Mouse (Mus musculus): ENCODE data around the gene Nmrk2.

Gene Nmrk2

DNA sequence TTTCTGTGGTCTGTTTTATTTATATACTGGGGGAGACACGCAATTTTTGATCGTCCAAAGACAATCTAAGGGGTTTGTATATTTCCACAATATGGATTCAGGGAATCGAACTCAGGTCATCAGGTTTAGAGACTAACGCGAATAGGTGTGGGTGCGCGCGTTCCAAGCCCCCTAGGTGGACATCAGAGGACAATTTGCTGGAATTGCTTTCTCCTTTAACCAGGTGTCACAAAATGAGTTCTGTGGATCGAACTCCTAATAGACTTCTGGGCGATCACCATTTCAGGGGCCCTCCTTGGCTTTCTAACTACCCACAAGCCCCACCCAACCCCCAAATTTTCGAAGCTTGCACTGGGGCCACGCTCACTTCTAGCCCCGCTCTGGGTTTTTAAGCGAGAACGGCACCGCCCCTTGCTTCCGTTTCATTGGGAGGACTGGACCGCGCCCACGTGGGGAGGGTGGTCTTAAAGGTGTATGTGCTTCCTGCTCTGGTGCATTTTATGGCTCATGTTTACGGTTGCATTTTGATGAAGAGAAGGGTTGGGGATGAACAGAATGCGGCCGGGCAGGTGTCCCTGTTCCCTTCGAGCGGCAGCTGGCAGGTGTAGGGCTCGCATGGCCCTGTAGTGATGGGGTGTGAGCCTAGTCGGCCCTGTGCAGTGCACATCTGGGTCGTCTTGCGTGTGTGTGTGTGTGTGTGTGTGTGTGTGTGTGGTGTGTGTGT, 33.2 kb downstream of the Nmrk2 start:
- Histone ChIP-seq H3K36me3 (ENCODE audit: insufficient read depth, low read length) (peaks cover 24% of the 10 kb centered on the region), H3K4me3 (replicated peaks; ENCODE audit: low read length) (peak overlapping the region; percentile 87), H3K27me3 (ENCODE audit: insufficient read depth, low read length) (no peaks in the 10 kb centered on the region), H3K4me1 (replicated peaks; ENCODE audit: low read depth, low read length) (peaks cover 59% of the 10 kb centered on the region), H3K9me3 (ENCODE audit: low read length) (no peaks in the 10 kb centered on the region)
- no peak for TF ChIP-seq CTCF (conservative IDR thresholded peaks at IDR 0.05; ENCODE audit: low read length)
- TF ChIP-seq POU5F1 (IDR thresholded peaks at IDR 0.05; ENCODE audit: borderline replicate concordance, low read length), result no peak
- no peak for TF ChIP-seq NANOG (IDR thresholded peaks at IDR 0.05; ENCODE audit: borderline replicate concordance, low read length)

DNA sequence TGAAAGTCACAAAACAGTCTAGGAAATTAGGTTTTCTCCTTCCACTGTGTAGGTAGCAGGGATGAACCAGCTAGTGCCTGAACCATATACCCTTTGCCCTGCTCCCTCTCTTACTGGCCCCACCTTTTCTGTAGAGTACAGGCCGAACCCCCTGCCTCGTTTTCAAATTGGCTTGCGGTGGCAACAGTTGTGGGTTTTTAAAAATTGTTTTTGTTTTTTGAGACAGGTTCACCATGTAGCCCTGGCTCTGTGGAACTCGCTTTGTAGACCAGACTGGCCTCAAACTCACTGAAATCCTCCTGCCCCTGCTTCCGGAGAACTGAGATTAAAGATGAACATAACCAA, 33.8 kb downstream of the Nmrk2 start:
- Histone ChIP-seq H3K27me3 (ENCODE audit: insufficient read depth, low read length) (no peaks in the 10 kb centered on the region), H3K4me3 (replicated peaks; ENCODE audit: low read length) (peak overlapping the region; percentile 87), H3K9me3 (ENCODE audit: low read length) (no peaks in the 10 kb centered on the region), H3K4me1 (replicated peaks; ENCODE audit: low read depth, low read length) (peaks cover 59% of the 10 kb centered on the region), H3K36me3 (ENCODE audit: insufficient read depth, low read length) (peaks cover 31% of the 10 kb centered on the region)
- no peak for TF ChIP-seq POU5F1 (IDR thresholded peaks at IDR 0.05; ENCODE audit: borderline replicate concordance, low read length)
- TF ChIP-seq NANOG (IDR thresholded peaks at IDR 0.05; ENCODE audit: borderline replicate concordance, low read length), result no peak
- TF ChIP-seq CTCF (conservative IDR thresholded peaks at IDR 0.05; ENCODE audit: low read length), result no peak

DNA sequence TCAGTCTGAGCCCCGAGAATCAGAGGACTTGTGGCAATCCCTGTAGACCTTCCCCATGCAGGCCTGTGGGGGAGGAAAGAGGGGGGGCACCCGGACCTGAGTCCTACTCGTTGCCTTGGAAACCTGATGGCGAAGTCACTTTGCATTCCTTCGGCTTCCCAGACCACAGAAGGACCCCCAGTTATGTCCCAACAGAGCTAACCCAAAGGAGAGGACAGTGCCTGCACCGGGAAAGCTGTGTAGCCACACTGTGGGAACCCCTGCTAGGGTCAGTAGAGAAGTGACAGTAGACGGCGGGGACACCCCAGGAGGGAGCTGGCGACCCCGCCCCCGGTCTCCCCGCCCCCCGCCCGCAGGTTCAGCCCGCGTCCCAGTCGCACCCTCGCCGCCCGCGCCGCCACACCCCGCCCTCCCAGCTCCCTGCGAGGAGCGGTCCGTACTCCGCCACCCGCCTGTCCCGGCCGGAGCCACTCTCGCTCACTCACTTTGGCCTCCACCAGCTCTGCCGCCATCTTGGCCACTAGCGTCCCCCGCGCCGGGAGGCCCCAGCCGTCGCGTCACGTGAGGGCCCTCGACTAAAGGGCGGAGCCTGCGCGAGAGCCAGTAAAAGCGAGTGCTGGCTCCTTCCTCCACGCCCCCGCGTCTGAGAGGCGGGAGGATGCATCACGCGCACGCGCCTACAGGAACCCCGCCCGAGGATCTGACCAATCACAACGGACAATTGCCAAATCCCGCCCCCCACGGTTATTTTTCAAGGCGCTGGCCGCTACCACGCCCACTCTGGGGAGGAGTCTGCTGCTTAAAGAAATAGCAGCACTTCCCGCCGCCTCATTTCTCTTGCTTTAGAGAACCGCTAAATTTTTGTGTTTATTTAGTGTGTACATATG, 34.4 kb downstream of the Nmrk2 start, which contains the start of gene Pias4:
Gene Pias4 (minus strand): TSS at position 724 of the 887 bp plus-strand sequence.
- TF ChIP-seq CTCF (conservative IDR thresholded peaks at IDR 0.05; ENCODE audit: low read length), result no peak
- TF ChIP-seq POU5F1 (IDR thresholded peaks at IDR 0.05; ENCODE audit: borderline replicate concordance, low read length), result no peak
- TF ChIP-seq NANOG (IDR thresholded peaks at IDR 0.05; ENCODE audit: borderline replicate concordance, low read length), result no peak
- Histone ChIP-seq H3K36me3 (ENCODE audit: insufficient read depth, low read length) (peaks cover 37% of the 10 kb centered on the region), H3K4me3 (replicated peaks; ENCODE audit: low read length) (peak within 1 kb of the TSS; percentile 87), H3K27me3 (ENCODE audit: insufficient read depth, low read length) (no peaks in the 10 kb centered on the region), H3K9me3 (ENCODE audit: low read length) (no peaks in the 10 kb centered on the region), H3K4me1 (replicated peaks; ENCODE audit: low read depth, low read length) (peaks cover 61% of the 10 kb centered on the region)

DNA sequence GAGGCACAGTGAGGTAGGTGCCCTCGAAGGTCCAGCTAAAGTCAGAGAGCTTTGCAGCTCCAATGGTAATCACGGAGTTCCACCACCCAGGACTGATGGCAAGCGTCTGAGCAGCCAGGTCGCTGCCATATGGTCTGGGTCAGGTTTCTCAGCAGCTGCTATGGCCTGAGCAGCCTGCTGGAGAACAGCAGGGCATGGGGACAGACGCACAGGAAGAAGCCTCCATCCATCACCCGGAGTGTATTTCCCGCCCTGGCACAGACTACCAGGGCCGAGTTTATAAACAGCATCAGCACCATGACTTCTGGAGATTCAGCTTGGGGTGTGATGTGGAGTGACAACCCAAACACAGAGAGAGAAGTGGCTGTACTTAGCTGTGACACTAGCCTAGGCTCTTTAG, 36.7 kb downstream of the Nmrk2 start:
- TF ChIP-seq CTCF (conservative IDR thresholded peaks at IDR 0.05; ENCODE audit: low read length) (no peak), POU5F1 (IDR thresholded peaks at IDR 0.05; ENCODE audit: borderline replicate concordance, low read length) (no peak), NANOG (IDR thresholded peaks at IDR 0.05; ENCODE audit: borderline replicate concordance, low read length) (no peak)
- Histone ChIP-seq H3K27me3 (ENCODE audit: insufficient read depth, low read length) (no peaks in the 10 kb centered on the region), H3K4me1 (replicated peaks; ENCODE audit: low read depth, low read length) (peaks cover 83% of the 10 kb centered on the region), H3K9me3 (ENCODE audit: low read length) (no peaks in the 10 kb centered on the region), H3K36me3 (ENCODE audit: insufficient read depth, low read length) (peaks cover 60% of the 10 kb centered on the region), H3K4me3 (replicated peaks; ENCODE audit: low read length) (no peak overlapping the region)

DNA sequence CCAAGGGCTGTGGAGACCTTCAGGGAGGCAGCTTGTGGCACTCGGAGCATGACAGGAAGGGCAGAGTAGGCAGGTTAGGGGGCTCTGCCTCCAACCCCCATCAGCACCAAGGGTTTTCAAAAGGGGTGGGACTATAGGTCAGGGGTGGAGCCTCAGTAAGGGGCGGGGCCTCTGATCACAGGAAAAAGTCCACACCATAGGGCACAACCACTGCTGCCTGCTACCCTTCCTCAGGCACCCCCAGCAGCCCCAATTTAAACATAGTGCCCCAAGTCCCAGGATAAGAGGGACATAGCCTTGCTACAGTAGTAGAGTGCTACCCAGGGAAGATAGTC, 39.6 kb downstream of the Nmrk2 start:
- H3K27me3 ChIP-seq (ENCODE audit: insufficient read depth, low read length), result no peaks in the 10 kb centered on the region
- no peak for TF ChIP-seq NANOG (IDR thresholded peaks at IDR 0.05; ENCODE audit: borderline replicate concordance, low read length)
- TF ChIP-seq CTCF (conservative IDR thresholded peaks at IDR 0.05; ENCODE audit: low read length), result no peak
- no peak for TF ChIP-seq POU5F1 (IDR thresholded peaks at IDR 0.05; ENCODE audit: borderline replicate concordance, low read length)
- H3K36me3 ChIP-seq (ENCODE audit: insufficient read depth, low read length), result peaks cover 86% of the 10 kb centered on the region
- peaks cover 96% of the 10 kb centered on the region for H3K4me1 ChIP-seq (replicated peaks; ENCODE audit: low read depth, low read length)
- H3K9me3 ChIP-seq (ENCODE audit: low read length), result no peaks in the 10 kb centered on the region
- peak overlapping the region; percentile 35 for H3K4me3 ChIP-seq (replicated peaks; ENCODE audit: low read length)

DNA sequence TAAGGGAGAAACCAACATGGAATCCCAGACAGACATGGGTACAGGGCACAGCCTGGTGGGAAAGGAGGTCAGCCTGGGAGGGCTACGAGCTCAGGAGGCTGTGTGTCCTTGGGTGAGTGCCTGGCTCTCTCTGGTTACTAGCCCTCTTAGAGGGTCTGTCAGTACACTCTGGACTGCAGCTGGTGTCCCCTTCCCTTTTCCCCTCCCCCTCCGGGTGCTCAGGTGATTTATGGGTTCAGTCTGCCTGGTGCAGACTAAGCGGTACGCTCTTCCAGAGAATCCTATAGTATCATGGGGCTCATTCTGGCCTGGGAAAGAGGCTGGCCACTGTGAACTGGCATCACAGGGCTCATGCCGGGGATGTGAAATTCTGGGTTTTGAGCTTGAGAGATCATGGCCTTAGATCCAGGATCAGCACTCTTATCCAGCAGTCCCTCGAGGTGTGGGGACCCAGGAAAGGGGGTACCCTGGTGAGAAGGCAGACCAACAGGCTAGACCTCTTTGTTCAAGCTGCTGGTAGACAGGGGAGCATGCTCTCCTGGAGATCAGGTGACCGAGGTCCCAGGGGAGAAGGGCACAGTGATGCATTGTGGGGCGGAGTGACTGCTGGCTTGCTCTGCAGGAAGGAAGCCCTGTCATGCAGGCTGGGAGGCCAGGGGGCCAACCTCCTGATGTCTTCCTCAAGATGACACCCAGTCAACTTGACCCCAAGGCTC, 40.1 kb downstream of the Nmrk2 start:
- Histone ChIP-seq H3K27me3 (ENCODE audit: insufficient read depth, low read length) (no peaks in the 10 kb centered on the region), H3K4me1 (replicated peaks; ENCODE audit: low read depth, low read length) (peaks cover 95% of the 10 kb centered on the region), H3K4me3 (replicated peaks; ENCODE audit: low read length) (peak overlapping the region; percentile 35), H3K36me3 (ENCODE audit: insufficient read depth, low read length) (peaks cover 90% of the 10 kb centered on the region), H3K9me3 (ENCODE audit: low read length) (no peaks in the 10 kb centered on the region)
- no peak for TF ChIP-seq CTCF (conservative IDR thresholded peaks at IDR 0.05; ENCODE audit: low read length)
- TF ChIP-seq NANOG (IDR thresholded peaks at IDR 0.05; ENCODE audit: borderline replicate concordance, low read length), result no peak
- TF ChIP-seq POU5F1 (IDR thresholded peaks at IDR 0.05; ENCODE audit: borderline replicate concordance, low read length), result no peak

DNA sequence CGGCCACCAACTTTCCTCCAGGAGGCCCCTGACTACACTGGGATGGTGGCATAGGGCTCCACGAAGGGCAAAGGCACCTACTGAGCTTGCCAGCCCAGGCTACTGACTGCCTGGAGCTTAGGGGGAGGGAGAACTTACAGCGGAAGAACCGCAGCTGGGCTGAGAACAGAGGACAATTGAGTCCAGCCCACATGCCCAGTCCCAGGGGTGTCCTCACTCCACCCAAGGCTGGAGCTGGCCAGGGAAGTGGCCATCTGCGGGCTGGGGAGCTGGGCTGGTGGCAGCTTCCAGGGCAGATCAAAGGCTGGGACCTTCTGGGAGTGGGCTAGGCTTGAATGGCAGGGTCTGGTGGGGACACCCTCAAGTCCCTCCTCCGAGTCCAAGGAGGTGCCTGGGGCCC, 47.1 kb downstream of the Nmrk2 start:
- Histone ChIP-seq H3K4me3 (replicated peaks; ENCODE audit: low read length) (peak overlapping the region; percentile 60; the same call in 1 of the 2 replicates), H3K4me1 (replicated peaks; ENCODE audit: low read depth, low read length) (peaks cover 77% of the 10 kb centered on the region), H3K27me3 (ENCODE audit: insufficient read depth, low read length) (no peaks in the 10 kb centered on the region), H3K36me3 (ENCODE audit: insufficient read depth, low read length) (peaks cover 73% of the 10 kb centered on the region), H3K9me3 (ENCODE audit: low read length) (no peaks in the 10 kb centered on the region)
- no peak for TF ChIP-seq POU5F1 (IDR thresholded peaks at IDR 0.05; ENCODE audit: borderline replicate concordance, low read length)

DNA sequence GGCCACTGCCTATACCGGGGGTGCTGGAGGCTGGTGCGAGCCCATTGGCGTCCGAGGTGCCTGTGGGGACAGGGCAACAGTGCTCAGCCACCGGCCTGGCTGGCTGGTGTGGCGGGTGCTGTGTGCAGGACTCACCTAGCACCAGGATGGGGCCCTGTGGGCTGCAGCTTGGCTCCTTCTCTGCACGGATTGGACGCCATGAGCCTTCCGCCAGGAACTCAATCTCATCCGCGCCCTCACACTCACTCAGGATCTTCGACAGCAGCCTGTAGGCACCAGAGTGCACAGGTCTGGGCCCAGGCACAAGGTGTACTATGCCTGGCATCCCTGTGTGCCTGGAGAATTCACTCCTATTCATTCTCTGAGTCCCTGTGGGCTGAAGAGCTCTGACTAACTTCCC, 47.5 kb downstream of the Nmrk2 start:
- H3K27me3 ChIP-seq (ENCODE audit: insufficient read depth, low read length), result no peaks in the 10 kb centered on the region
- TF ChIP-seq CTCF (conservative IDR thresholded peaks at IDR 0.05; ENCODE audit: low read length), result no peak
- TF ChIP-seq NANOG (IDR thresholded peaks at IDR 0.05; ENCODE audit: borderline replicate concordance, low read length), result no peak
- TF ChIP-seq POU5F1 (IDR thresholded peaks at IDR 0.05; ENCODE audit: borderline replicate concordance, low read length), result no peak
- no peaks in the 10 kb centered on the region for H3K9me3 ChIP-seq (ENCODE audit: low read length)
- peaks cover 79% of the 10 kb centered on the region for H3K4me1 ChIP-seq (replicated peaks; ENCODE audit: low read depth, low read length)
- H3K36me3 ChIP-seq (ENCODE audit: insufficient read depth, low read length), result peaks cover 75% of the 10 kb centered on the region
- H3K4me3 ChIP-seq (replicated peaks; ENCODE audit: low read length), result peak overlapping the region; percentile 60

Data from E14TG2a.4 (cell line).